In genomic region chr1:41551271-41551670, GRCm38 (mm10) we compare ENCODE assay signal across 16 mouse cellular contexts.
"Had no signal": no experiment of that assay in that cellular context is flagged by ENCODE, and none has a peak within 500 bp of the region (broad histone marks: within the 10 kb centered on the region; RNA-seq: fewer than 3 reads in every experiment).

No protein-coding gene starts in this region.

- H3K4me2 ChIP-seq: limb, embryonic 15.5 days; liver, embryonic 12.5 days; lung, embryonic 14.5 days; midbrain, embryonic 11.5 days; midbrain, embryonic 15.5 days; neural tube, embryonic 12.5 days had no signal

- H3K27ac ChIP-seq: limb, embryonic 15.5 days; liver, embryonic 12.5 days; macrophage; midbrain, embryonic 15.5 days; neural tube, embryonic 12.5 days had no signal

- H3K36me3 ChIP-seq: limb, embryonic 15.5 days; liver, embryonic 12.5 days; midbrain, embryonic 15.5 days; neural tube, embryonic 12.5 days had no signal

- H3K9ac ChIP-seq: limb, embryonic 15.5 days; liver, embryonic 12.5 days; lung, embryonic 14.5 days; midbrain, embryonic 15.5 days; neural tube, embryonic 12.5 days had no signal

- H3K4me1 ChIP-seq: limb, embryonic 15.5 days; liver, embryonic 12.5 days; megakaryocyte, embryonic 14.5 days; midbrain, embryonic 15.5 days; neural tube, embryonic 12.5 days had no signal

- H3K9me3 ChIP-seq: limb, embryonic 15.5 days; liver, embryonic 12.5 days; megakaryocyte, embryonic 14.5 days; midbrain, embryonic 15.5 days; neural tube, embryonic 12.5 days had no signal

- ATAC-seq: intestine, postnatal 0 days; liver, embryonic 12.5 days; midbrain, embryonic 15.5 days had no signal

- DNase-seq: layer of hippocampus, adult 9-11 months; layer of hippocampus, postnatal 36 days; lung, embryonic 14.5 days; lung, postnatal 10 days; right cerebral cortex, postnatal 4 days; spleen, adult 18-20 months; thymus, adult 18-20 months; thymus, postnatal 14 days had no signal

- H3K27me3 ChIP-seq: limb, embryonic 15.5 days; liver, embryonic 12.5 days; megakaryocyte, embryonic 14.5 days; midbrain, embryonic 15.5 days; neural tube, embryonic 12.5 days had no signal

- H3K4me3 ChIP-seq: limb, embryonic 15.5 days; liver, embryonic 12.5 days; megakaryocyte, embryonic 14.5 days; midbrain, embryonic 15.5 days; neural tube, embryonic 12.5 days had no signal
